Mouse (Mus musculus) liver, embryonic 15.5 days (tissue): Measurements from ENCODE around the gene Stard3. TPM values are rescaled to one million over a fixed set of nuclear protein-coding genes. Genes with fewer than 3 reads are reported as not detected.
A peak's percentile ranks its signal among the peaks of the same experiment; 100 is the strongest.

Experiments
- ATAC-seq: fragments of 200-750 bp; cut with Nextera tagmentation; 2 replicates; pipeline ENCODE4 v1.8.0; 2017; ENCODE audit warnings: moderate number of reproducible peaks, mild to moderate bottlenecking, moderate library complexity; ENCODE audit not compliant: insufficient read depth
- H3K27ac ChIP-seq: fragments of 300-500 bp; sonication (generic); replicated peaks from 2 replicates; pipeline ENCODE4 v1.5.1; 2015; ENCODE audit warnings: mild to moderate bottlenecking, inconsistent platforms
- H3K27me3 ChIP-seq: fragments of 300-500 bp; sonication (generic); 2 replicates; pipeline ENCODE4 v1.6.1; 2015; ENCODE audit warnings: mild to moderate bottlenecking, inconsistent platforms
- H3K36me3 ChIP-seq: fragments of 300-500 bp; sonication (generic); replicated peaks from 2 replicates; pipeline ENCODE4 v1.6.1; 2015; ENCODE audit warnings: moderate library complexity, mild to moderate bottlenecking, inconsistent platforms
- H3K4me1 ChIP-seq: fragments of 300-500 bp; sonication (generic); replicated peaks from 2 replicates; pipeline ENCODE4 v1.6.1; 2015; ENCODE audit warnings: inconsistent platforms
- H3K4me2 ChIP-seq: fragments of 300-500 bp; sonication (generic); 2 replicates; pipeline ENCODE4 v1.6.1; 2015; ENCODE audit warnings: moderate library complexity, mild to moderate bottlenecking, inconsistent platforms
- H3K4me3 ChIP-seq: fragments of 300-500 bp; sonication (generic); replicated peaks from 2 replicates; pipeline ENCODE4 v1.5.1; 2015; ENCODE audit warnings: mild to moderate bottlenecking, inconsistent platforms
- H3K9ac ChIP-seq: fragments of 300-500 bp; sonication (generic); 2 replicates; pipeline ENCODE4 v1.6.1; 2015; ENCODE audit warnings: moderate library complexity, mild to moderate bottlenecking, inconsistent platforms
- H3K9me3 ChIP-seq: fragments of 300-500 bp; sonication (generic); replicated peaks from 2 replicates; pipeline ENCODE4 v1.6.1; 2016; ENCODE audit warnings: inconsistent platforms
- WGBS: fragments of 180-500 bp; shearing (Covaris S2); methylation state at CpG from one replicate; pipeline ENCODE4 v1.1.7; 2015; ENCODE audit warnings: mixed read lengths; ENCODE audit not compliant: insufficient replicate concordance; 5-methylcytosine and 5-hydroxymethylcytosine counted together
- polyA plus RNA-seq: library from polyadenylated mRNA; unstranded; fragments of >200 nt; fragmentation: Nextera tagmentation; extraction: Ambion mirVana; gene quantifications from 2 replicates; pipeline ENCODE4 v1.2.1, GENCODE M21; 2015

The Stard3 gene
- 16.4 and 19.6 TPM in 2 replicates for polyA plus RNA-seq

- Histone ChIP-seq H3K27ac (peak within 1 kb of the TSS; percentile 75), H3K9ac (peak within 1 kb of the TSS; percentile 76), H3K36me3 (no peaks in the 10 kb centered on the region), H3K4me3 (peak within 1 kb of the TSS; percentile 84), H3K9me3 (no peaks in the 10 kb centered on the region), H3K4me1 (peaks cover 69% of the 10 kb centered on the region), H3K4me2 (peak within 1 kb of the TSS; percentile 89), H3K27me3 (peaks cover 20% of the 10 kb centered on the region)
- WGBS, result under 1% methylated on average over 60 of the region's 60 CpGs
- ATAC-seq, result peak; percentile 83
Measured at GRCm38 (mm10) chr11:98358161-98359083, at the start of gene Stard3. Stard3 (plus strand) TSS chr11:98358368.

- Histone ChIP-seq H3K4me1 (no peaks in the 10 kb centered on the region), H3K9me3 (no peaks in the 10 kb centered on the region), H3K27me3 (peaks cover 92% of the 10 kb centered on the region), H3K4me2 (no peak overlapping the region), H3K9ac (no peak overlapping the region), H3K27ac (no peak overlapping the region), H3K4me3 (no peak overlapping the region), H3K36me3 (no peaks in the 10 kb centered on the region)
- ATAC-seq, result no peak
- under 1% methylated on average over 26 of the region's 26 CpGs for WGBS
Measured at GRCm38 (mm10) chr11:98313790-98314323, 44.3 kb upstream of the Stard3 start.

GRCm38 (mm10) chr11:98317479-98317878 is 40.7 kb upstream of the Stard3 start:
- Histone ChIP-seq H3K9me3 (no peaks in the 10 kb centered on the region), H3K4me2 (no peak overlapping the region), H3K4me1 (no peaks in the 10 kb centered on the region), H3K9ac (no peak overlapping the region), H3K27me3 (peaks cover 97% of the 10 kb centered on the region), H3K36me3 (no peaks in the 10 kb centered on the region), H3K27ac (no peak overlapping the region), H3K4me3 (no peak overlapping the region)
- ATAC-seq, result no peak
- 3% methylated on average over 7 of the region's 7 CpGs for WGBS

GRCm38 (mm10) chr11:98318421-98319116 is 39.6 kb upstream of the Stard3 start:
- no peak for ATAC-seq
- Histone ChIP-seq H3K27ac (no peak overlapping the region), H3K4me2 (no peak overlapping the region), H3K9me3 (no peaks in the 10 kb centered on the region), H3K27me3 (peaks cover 100% of the 10 kb centered on the region), H3K4me1 (no peaks in the 10 kb centered on the region), H3K9ac (no peak overlapping the region), H3K36me3 (no peaks in the 10 kb centered on the region), H3K4me3 (no peak overlapping the region)
- WGBS, result 2% methylated on average over 14 of the region's 14 CpGs

- WGBS, result 3% methylated on average over 15 of the region's 15 CpGs
- no peak for ATAC-seq
Measured at GRCm38 (mm10) chr11:98319120-98319519, 39.0 kb upstream of the Stard3 start.

GRCm38 (mm10) chr11:98319544-98319943 is 38.6 kb upstream of the Stard3 start:
- H3K27ac ChIP-seq, result no peak overlapping the region
- no peak for ATAC-seq
- no peaks in the 10 kb centered on the region for H3K9me3 ChIP-seq
- no peaks in the 10 kb centered on the region for H3K4me1 ChIP-seq
- H3K36me3 ChIP-seq, result no peaks in the 10 kb centered on the region
- H3K9ac ChIP-seq, result no peak overlapping the region
- H3K27me3 ChIP-seq, result peaks cover 100% of the 10 kb centered on the region
- 13% methylated on average over 4 of the region's 4 CpGs for WGBS
- H3K4me2 ChIP-seq, result no peak overlapping the region
- no peak overlapping the region for H3K4me3 ChIP-seq

More at GRCm38 (mm10) chr11:98319120-98319519, 39.0 kb upstream of the Stard3 start:
- no peaks in the 10 kb centered on the region for H3K36me3 ChIP-seq
- no peaks in the 10 kb centered on the region for H3K4me1 ChIP-seq
- H3K4me3 ChIP-seq, result no peak overlapping the region
- H3K4me2 ChIP-seq, result no peak overlapping the region
- H3K27me3 ChIP-seq, result peaks cover 100% of the 10 kb centered on the region
- no peaks in the 10 kb centered on the region for H3K9me3 ChIP-seq
- H3K27ac ChIP-seq, result no peak overlapping the region
- no peak overlapping the region for H3K9ac ChIP-seq

GRCm38 (mm10) chr11:98319944-98320343 is 38.2 kb upstream of the Stard3 start:
- H3K27me3 ChIP-seq, result peaks cover 100% of the 10 kb centered on the region
- no peaks in the 10 kb centered on the region for H3K4me1 ChIP-seq
- no peak overlapping the region for H3K27ac ChIP-seq
- no peaks in the 10 kb centered on the region for H3K9me3 ChIP-seq
- no peak overlapping the region for H3K4me3 ChIP-seq
- 8% methylated on average over 2 of the region's 2 CpGs for WGBS
- H3K4me2 ChIP-seq, result no peak overlapping the region
- no peak overlapping the region for H3K9ac ChIP-seq
- H3K36me3 ChIP-seq, result no peaks in the 10 kb centered on the region
- no peak for ATAC-seq

- H3K4me1 ChIP-seq, result no peaks in the 10 kb centered on the region
- no peak overlapping the region for H3K9ac ChIP-seq
- WGBS, result 9% methylated on average over 12 of the region's 12 CpGs
- H3K27ac ChIP-seq, result no peak overlapping the region
- no peak overlapping the region for H3K4me2 ChIP-seq
- H3K4me3 ChIP-seq, result no peak overlapping the region
- peaks cover 100% of the 10 kb centered on the region for H3K27me3 ChIP-seq
- no peak for ATAC-seq
- no peaks in the 10 kb centered on the region for H3K9me3 ChIP-seq
- no peaks in the 10 kb centered on the region for H3K36me3 ChIP-seq
Measured at GRCm38 (mm10) chr11:98320381-98320780, 37.8 kb upstream of the Stard3 start.

GRCm38 (mm10) chr11:98320806-98321676 is 37.1 kb upstream of the Stard3 start:
- no peak overlapping the region for H3K4me3 ChIP-seq
- no peaks in the 10 kb centered on the region for H3K4me1 ChIP-seq
- no peaks in the 10 kb centered on the region for H3K9me3 ChIP-seq
- H3K4me2 ChIP-seq, result no peak overlapping the region
- 3% methylated on average over 30 of the region's 30 CpGs for WGBS
- no peaks in the 10 kb centered on the region for H3K36me3 ChIP-seq
- no peak overlapping the region for H3K9ac ChIP-seq
- H3K27ac ChIP-seq, result no peak overlapping the region
- ATAC-seq, result no peak
- H3K27me3 ChIP-seq, result peaks cover 100% of the 10 kb centered on the region

- H3K27ac ChIP-seq, result no peak overlapping the region
- H3K4me2 ChIP-seq, result no peak overlapping the region
- no peak for ATAC-seq
- no peak overlapping the region for H3K9ac ChIP-seq
- no peaks in the 10 kb centered on the region for H3K36me3 ChIP-seq
- no peaks in the 10 kb centered on the region for H3K4me1 ChIP-seq
- H3K4me3 ChIP-seq, result no peak overlapping the region
- H3K9me3 ChIP-seq, result no peaks in the 10 kb centered on the region
- WGBS, result 9% methylated on average over 5 of the region's 5 CpGs
- peaks cover 100% of the 10 kb centered on the region for H3K27me3 ChIP-seq
Measured at GRCm38 (mm10) chr11:98321677-98322003, 36.5 kb upstream of the Stard3 start.
